Mouse (Mus musculus) urinary bladder, adult 18-20 months (tissue): ENCODE data around the gene Kat2b.
"Not testable (repeated sequence)": the region's sequence is repeated elsewhere in the genome, so short reads cannot be mapped to it uniquely, and the experiment has no call there.

Experiments used
- DNase-seq, 2 experiments: peaks; one replicate each; pipeline ENCODE4 v3.0.0; 2022; ENCODE audit warnings: low spot score in 2 of 2, mixed read lengths in 2 of 2

Kat2b gene

GRCm38 (mm10) chr17:53659230-53659629 is 92.6 kb downstream of the Kat2b start:
- no peak for DNase-seq

- DNase-seq: no peak
These were observed 93.1 kb downstream of the Kat2b start for GRCm38 (mm10) chr17:53659738-53660137.

DNA sequence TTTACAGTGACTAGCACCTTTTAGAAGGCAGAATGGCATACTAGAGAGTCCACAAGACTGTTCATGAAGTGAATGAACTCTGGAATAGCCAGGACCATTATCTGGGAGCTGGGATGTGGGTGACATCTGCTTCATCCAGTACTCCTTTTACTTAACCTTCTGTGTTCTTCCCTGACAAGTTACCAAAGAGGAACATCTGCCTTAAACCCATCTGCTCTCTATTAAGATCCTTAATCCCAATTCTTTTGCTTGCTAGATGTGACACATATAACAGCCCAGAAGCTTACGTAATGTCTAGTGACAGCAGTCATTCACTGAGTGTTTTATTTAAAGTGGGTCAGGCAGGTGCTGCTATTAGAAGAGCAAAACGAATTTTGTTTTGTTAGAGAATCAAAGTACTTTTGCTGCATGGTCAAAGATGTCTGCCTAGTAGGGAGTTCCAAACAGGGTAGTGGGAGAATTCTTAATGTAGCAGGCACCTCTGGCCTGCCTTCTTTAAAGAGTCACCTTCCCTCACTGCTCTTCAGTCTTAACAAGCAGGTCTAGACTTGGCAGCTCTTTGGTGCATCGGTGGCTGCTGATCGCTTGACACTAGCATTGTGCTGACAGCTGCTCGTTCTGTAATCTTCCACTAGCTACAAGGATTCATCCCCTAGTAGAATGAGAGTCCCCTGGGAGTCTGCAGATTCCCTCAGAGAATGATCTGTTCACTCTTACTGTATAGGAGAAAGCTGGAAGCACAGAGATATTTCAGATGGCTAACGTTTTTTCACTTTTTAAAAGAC is 94.6 kb downstream of the Kat2b start:
- no peak for DNase-seq

- DNase-seq: no peak
These were observed 97.6 kb downstream of the Kat2b start for GRCm38 (mm10) chr17:53664267-53664666.

GRCm38 (mm10) chr17:53664703-53665382 is 98.2 kb downstream of the Kat2b start:
- DNase-seq: no peak

DNA sequence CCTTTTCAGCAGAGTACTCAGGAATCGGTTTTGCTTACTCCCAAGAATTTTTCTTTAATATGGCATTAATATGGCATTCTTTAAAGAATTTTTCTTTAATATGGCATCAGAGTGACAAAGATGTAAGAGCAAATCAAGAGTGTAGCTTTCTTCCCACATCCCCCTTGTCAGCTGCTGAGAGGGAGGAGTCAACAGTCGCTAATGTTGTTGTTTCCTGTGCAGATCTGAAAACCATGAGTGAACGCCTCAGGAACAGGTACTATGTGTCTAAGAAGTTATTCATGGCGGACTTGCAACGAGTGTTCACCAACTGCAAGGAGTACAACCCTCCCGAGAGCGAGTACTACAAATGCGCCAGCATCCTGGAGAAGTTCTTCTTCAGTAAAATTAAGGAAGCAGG is 103.8 kb downstream of the Kat2b start:
- no peak for DNase-seq

- peak in 1 of 2 experiments; percentile 3 for DNase-seq
These were observed 112.1 kb downstream of the Kat2b start for GRCm38 (mm10) chr17:53678716-53679115.

- no peak for DNase-seq
These were observed 121.7 kb downstream of the Kat2b start for GRCm38 (mm10) chr17:53688321-53688720.

DNA sequence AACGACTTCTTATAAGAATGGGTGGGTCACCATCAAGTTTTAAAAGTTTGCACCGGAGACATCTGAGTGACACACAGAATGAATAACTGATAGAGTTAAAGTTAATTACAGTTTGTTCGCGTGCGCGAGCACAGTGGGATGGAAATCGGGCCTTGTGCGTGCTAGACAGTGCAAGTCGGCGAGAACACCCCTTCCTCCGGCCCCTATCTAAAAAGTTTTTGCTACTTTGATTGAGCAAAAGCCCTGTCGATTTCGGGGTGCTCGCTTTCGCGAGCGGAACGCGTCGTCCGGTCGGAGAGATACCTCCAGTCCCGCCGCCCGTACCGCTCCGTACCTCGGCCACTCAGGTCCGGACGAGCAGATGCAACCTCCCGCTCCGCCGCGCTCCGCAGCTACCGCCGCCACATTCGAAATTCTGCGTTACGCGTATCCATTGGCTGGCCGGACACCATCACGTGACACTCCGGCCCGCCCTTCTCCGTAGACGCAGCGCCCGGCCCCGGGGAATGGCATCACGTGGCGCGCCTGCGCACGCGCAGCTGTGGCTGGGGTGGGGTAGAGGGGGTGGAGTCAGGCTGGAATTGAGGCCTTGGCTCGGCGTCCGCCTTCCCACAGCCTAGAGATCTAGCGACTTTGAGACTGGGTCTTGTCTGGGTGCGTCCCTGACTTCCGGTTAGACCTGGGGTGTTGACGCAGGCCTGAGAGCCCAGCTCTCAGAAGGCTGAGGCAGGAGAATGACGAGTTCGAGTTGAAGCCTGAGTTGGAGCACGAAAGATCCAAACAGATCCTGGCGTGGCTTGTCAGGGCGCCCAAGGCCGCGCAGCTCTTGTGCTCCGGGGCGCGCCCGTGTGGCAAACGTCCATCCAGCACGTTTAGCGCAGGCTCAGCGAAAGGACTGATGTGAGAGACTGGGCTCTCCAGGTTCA is 122.5 kb downstream of the Kat2b start, which contains the start of gene Sgo1:
TSS of gene Sgo1 (minus strand) at position 457 of the 926 bp plus-strand sequence.
- DNase-seq: peak; percentile 93 to 95

DNA sequence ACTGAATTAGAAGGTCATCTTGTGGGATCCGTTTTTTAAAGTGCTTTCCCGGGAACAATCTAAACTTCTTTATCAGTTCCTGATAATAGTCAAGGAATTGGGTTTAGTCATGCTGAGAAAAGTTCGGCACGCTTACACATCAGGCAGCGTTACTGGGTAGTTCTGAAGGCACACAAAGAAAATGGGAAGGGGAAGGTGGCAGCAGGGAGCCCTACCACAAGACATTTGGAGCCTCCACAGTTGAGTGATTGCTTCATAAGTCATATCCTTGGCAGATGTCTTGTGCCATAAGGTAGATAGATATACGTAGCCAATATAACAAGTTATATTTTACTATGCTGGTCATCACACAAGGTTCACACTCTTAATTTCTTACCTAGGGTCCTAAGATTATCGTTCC is 123.3 kb downstream of the Kat2b start:
- DNase-seq: no peak

DNA sequence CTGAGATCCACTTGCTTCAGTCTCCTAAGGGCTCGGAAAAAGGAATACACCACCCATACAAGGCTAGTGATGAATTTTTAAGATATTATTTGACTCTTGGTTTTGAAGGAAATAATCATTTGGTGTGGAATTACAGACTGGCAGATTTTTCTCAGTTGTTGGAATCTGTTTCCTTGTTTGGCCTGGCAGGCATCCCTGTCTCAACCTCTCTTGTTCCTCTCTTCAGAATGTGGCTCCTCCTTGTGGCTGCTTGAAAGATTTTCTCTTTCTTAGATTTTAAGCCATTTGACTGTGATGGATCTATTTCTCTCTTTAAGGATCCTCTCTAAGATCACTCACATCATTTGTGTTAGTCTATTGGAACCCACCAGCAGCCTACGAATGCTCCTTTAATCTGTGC is 127.4 kb downstream of the Kat2b start:
- DNase-seq: peak in 1 of 2 experiments; percentile 12

- DNase-seq: not testable (repeated sequence)
These were observed 130.9 kb downstream of the Kat2b start for GRCm38 (mm10) chr17:53697521-53697920.

DNA sequence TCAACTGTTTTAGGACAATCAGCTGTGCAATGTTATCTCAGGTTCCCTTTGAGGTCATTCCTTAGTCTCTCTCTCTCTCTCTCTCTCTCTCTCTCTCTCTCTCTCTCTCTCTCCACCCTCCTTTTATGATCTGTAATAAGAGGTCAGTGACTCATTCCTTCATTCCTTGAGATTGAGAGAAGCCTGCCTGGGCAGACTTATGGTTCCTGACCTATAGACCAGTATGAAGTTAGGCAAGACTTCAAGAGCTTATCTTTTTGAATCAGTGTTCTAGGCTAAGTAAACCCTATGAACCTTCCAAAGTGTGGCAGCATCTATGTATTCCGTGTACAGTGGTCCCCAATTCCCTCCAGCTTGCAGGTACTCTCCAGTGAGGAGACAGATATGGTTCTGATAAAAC is 147.8 kb downstream of the Kat2b start:
- no peak for DNase-seq

GRCm38 (mm10) chr17:53715161-53715560 is 148.5 kb downstream of the Kat2b start:
- not testable (repeated sequence) for DNase-seq

GRCm38 (mm10) chr17:53718474-53718873 is 151.8 kb downstream of the Kat2b start:
- DNase-seq: no peak

DNA sequence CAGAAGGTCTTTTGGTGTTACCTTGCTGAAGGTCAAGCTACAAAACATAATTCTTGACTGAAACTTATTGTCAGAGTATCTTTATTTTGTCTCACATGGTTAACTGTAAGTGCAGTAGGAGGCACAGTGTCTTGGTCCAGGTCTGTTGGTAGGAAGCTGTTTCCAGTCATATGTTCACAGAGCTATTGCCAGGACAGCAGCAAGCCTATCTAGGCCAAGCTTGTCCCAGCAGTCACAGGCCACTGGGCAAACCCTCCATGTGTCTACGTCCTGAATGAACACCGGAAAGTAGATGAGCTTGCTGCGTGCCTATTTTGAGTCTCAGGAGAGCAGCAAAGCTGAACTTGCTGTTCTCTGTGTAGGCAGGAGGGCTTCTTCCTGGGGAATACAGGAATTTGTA is 152.3 kb downstream of the Kat2b start:
- DNase-seq: not testable (repeated sequence)
